Mouse (Mus musculus) 3134 (cell line): ENCODE measurements around the gene Cdhr4.

Experiments
- DNase-seq: peaks from one replicate; pipeline ENCODE4 v3.0.0-alpha.2; 2011; ENCODE audit warnings: low spot score; ENCODE audit not compliant: insufficient read length; ENCODE audit errors: extremely low read depth

The Cdhr4 gene

DNA sequence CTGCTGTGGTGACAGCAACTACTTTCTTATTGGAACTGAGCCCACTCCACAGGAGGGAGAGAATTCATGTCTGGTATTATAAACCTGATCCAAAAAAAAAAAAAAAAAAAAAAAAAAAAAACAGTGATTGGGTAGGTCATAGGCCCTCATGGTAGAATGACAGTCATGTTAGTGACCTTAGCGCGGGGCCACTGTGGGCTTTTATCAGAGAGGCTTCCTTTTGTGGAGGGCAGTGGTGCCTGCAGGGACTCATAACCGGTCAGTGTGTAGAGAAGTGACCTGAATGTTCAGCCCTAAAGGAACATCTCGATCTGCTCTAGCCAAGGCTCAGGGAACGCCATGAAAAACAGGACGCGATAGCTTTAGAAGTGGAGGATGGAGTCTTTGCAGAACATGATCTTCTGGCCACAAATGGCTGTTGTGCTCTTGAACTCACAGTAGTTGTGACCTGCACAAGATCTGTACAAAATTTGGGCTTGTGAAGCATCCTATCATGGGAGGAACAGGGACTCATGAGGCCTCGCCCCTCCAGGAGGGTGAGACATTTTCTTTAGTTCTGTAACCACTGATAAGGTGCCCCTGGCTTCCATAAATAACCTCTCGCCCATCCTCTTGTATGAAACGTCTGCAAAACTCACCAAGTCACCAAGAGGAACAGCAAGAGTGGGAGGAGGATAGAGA is 17.7 kb upstream of the Cdhr4 start:
- no peak for DNase-seq

DNA sequence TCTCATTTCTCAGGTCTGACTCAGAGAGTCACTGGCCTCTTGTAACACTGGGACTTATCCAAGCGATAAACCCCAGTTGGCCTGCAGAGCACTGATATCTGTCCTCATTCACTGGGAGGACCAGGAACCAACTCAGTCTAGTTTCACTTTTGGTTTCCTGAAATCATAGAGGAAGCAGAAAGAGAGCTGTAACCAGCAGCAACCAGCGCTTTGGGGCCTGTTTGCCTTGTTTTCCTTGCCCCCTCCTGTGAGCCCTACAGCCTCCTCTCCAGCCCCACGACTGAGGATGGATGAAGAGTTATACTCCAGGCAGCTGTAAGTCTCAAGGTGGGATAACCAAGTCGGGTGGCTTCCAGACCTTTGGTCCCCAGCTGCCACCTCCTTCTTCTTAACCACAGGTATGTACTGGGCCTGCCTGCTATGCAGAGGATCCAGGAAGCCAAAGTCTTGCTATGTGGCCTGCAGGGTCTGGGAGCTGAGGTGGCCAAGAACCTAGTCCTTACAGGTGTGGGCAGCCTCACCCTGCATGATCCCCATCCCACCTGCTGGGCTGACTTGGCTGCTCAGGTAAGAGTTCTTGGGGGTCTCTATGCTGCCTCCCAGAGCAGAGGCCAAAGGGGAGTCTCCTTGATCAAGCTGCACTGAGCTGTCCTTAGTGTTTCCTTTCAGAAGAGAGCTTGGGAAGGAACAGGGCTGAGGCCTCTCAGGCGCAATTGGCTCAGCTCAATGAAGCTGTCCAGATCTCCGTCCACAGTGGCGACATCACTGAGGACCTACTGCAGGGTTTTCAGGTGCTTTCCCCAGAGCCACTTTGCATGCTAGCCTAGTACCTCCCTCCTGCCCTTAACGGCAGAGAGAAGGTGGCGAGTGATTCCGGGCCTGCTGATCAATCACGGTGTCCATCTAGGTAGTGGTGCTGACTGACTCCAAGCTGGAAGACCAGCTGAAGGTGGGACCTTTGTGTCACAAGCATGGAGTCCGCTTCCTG is 16.6 kb upstream of the Cdhr4 start, which contains the start of gene Uba7:
Gene Uba7, plus strand, starts transcription at position 107 of the 988 bp plus-strand sequence.
- peak; percentile 65 for DNase-seq

DNA sequence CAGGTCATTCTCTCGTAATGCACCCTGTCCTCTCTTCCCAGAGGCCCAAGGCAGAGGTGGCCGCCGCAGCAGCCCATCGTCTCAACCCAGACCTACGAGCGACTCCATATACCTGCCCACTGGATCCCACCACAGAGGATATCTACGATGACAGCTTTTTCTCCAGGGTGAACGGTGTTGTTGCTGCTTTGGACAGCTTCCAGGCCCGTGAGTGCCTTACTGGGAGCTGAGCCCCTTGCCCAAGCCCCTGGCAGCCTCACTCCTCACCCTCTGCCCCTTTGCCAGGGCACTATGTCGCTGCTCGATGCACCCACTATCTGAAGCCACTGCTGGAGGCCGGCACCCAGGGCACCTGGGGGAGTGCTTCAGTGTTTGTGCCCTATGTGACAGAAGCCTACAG is 13.5 kb upstream of the Cdhr4 start:
- no peak for DNase-seq

DNA sequence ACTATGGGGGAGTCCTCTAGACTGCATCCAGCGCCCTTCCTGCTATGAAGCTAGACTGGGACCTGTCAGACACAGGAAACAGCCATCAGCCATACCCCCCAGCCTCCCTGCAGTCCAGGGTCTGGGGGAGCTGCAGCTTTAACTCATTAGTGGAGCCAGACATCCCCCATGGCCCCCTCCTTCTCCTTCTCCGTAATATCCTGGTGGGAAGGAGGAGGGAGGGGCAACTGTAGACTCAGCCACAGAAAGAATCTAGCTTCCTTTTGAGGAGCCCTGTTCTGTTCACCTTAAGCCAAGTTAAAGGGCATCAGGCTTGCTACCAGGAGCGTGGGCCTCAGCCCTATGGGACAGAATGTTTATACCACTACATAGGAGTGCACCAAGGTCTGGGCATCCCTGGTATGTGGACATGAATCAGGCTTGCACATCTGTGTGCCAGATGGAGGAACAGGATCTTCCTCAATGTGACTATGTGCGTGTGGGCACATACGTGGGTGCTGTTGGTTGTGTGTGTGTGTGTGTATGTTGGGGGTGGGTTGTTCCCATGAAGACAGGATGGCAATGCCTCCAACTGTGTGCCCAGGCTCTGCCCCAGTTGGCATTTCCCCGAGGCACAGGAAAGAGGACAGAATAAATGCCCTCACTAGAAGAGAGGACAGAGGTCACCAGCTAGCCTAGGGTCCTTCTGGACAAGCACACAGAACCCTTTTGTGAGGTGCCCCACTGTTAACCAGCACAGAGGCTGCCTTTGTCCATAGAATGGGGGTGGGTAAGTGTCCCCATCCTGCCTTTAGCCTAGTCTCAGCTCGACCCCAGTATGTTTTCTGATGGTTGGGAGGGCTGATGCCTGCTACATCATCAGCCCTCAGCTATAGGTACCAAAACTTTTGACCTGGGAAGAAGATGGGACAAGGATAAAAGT is 10.4 kb upstream of the Cdhr4 start:
- no peak for DNase-seq

DNA sequence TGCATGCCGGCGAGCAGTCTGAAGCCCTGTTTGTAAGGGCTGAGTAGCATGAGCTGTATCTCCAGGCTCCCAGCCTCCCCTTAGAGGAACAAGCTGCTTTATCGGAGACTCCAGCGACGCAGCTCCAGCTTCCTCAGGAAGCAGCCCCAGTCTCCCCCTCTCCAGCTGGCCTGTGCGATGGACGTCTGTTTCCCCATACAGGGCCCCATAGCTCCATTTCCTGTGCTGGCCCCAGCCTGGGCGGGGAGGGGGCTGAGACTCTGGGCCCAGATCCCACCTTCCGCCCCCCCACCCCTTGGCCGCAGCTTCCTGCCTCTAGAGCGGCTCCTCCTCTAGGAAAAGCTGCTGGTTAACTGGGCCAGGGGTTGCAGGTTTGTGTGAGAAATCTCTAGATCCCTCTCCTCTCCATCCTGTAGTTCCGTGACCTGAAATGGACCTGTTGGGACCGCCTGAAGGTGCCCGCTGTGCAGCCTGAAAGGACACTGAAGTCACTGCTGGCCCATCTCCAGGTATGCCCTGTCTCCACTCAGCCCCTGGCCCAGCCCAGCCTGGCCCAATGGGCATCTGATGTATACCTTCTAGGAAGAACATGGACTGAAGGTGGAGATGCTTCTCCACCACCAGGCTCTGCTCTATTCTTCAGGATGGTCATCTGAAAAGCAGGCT is 9.5 kb upstream of the Cdhr4 start, which contains the start of gene Gm20661:
Gene Gm20661, plus strand, starts transcription at position 378 of the 666 bp plus-strand sequence.
- DNase-seq = no peak

DNA sequence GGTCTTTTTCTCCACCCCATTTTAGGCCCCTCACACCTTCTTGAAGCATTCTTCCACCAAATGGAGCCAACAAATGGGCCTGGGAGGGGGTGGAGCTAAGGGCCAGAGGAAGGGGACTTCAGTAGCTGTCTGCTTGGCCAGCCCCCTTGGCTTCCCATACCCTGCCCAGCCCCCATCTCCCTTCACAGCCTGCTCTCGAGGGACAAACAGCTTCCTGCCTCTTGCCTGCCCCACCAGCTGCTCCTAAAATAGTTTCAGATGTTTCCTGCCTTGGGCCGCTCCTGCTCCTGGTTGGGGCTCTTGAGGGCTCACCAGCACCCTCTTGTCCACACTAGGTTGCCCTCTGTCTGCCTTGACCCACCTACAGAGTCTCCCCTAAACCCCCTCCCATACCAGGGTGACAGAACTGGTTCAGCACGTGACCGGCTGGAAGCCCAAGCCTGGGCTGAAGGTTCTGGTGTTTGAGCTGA is 8.8 kb upstream of the Cdhr4 start:
- no peak for DNase-seq

DNA sequence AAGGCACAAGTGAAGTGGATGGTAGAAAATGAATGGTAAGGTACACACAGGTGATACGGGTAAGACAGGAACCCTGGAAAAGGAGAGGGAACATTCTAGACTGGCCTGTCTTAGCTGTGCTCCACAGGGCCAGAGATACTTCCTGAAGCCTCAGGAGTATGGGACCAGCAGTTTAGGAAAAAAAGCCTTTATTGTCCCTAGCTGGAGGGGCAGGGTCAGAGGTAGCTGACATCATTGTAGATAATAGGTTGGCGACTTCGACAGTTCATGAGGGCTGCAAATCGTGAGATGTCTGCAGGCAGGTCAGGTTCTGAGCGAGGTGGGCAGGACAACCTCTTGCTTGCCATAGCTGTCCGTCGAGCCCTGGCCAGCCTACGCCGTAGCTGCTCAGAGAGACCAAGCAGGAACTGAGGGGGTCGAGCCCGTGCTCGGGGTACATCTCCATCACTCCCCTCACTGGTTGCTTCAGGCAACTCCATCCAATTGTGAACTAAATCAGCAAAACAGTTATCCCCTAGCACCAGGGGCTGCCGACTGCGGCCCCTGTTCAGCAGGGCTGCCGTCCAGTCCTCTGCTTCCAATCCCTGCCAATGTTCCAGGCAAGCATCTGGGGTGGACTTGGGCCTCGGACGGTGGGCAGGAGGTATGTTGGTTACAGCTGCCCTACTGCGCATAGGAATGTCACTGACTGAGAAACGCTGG is 8.1 kb upstream of the Cdhr4 start:
- no peak for DNase-seq

DNA sequence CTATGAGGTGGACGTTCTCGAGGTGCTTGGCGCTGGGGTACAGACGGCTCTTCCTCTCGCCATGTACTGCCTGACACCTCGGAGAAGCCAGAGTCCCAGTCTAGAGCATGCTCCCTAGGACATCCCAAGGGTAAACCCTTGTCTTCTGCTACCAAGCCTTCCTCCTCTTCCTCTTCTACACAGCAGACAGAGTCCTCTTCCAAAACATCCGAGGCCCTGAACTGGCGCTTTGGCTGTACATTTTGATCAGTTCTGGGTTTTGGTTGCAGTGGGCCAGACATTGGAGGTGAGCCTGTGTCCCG is 7.6 kb upstream of the Cdhr4 start:
- no peak for DNase-seq

DNA sequence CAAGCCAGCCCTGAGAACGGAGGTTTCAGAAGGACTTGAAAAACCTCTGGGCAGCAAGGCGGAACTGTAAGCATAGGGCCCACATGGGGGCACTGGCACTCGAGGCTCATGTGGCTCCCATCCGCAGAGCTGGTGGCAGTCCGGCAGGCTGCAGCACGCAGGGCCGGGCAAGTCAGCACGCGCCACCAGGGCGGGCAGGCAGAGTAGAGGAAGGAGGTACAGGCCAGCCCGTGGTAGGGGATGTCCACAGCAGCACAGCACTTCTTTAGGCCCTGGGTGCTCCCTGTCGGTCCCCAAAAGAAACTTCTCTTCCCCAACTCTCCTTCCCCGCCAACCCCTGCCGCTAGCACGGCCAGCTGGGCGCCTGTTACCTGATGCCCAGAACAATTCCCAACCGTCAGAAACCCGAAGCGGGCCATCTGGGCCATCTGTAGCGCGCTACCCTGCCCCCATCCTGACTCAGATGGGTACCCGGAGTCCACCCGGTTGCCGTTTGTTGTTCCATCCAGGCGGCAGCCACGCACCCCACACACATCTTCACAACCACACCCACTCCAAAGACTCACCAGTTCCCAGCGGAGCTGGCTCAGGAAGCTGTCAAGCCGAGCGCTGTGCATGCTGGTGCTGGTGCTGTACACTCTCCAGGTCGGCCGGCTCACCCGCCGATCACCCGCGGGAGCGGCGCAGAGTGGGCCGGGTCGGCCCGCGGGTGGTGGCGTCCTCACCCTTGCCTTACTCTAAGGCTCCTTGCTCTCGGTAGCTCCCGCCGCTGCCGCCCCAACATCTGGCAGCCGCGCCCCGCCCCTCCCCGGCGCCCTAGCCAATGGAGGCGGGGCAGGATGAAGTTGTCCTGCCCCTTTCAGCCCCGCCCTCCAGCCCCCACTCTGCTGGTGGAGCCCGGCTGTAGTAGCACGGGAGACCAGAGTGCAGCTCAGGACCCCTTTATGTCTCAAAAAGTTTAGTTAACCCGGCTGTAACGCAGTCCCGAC is 6.9 kb upstream of the Cdhr4 start, which contains the start of gene Inka1:
Gene Inka1, minus strand, starts transcription at position 749 of the 989 bp plus-strand sequence.
- peak; percentile 93 for DNase-seq

DNA sequence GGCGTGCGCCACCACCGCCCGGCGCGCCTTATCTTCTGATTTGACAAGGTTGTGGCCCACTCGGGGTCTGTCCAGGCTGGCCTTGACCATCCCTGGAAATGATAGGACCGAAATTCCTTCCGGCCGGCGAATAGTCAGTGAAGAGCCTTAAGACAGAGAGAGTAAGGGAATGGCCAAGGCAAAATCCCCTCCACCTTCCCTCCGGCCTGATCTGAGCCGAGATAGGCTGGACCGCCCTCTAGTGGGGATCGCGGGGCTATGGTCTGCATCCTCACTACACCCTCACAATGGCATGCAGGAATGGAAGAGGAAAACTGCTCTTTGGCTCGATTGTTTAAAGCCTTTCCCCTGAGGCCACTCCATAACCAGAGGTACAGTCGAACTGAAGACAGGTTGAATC is 5.9 kb upstream of the Cdhr4 start:
- peak; percentile 62 for DNase-seq

DNA sequence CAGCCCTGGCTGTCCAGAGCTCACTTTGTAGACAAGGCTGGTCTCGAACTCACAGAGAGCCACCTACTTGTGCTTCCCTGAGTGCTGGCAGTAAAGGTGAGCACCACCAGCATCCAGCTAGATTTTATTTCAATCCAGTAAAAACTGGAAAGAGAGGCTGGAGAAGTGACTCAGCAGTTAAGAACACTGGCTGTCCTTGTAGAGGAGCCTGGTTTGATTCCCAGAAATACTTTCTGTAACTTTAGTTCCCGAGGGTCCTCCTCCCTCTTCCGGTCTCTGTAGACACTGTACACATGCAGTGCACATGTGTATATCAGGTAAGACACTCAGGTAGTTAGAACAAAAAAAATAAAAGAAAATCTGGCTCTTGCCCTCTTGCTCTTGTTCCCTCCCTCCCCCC is 4.3 kb upstream of the Cdhr4 start:
- no peak for DNase-seq

DNA sequence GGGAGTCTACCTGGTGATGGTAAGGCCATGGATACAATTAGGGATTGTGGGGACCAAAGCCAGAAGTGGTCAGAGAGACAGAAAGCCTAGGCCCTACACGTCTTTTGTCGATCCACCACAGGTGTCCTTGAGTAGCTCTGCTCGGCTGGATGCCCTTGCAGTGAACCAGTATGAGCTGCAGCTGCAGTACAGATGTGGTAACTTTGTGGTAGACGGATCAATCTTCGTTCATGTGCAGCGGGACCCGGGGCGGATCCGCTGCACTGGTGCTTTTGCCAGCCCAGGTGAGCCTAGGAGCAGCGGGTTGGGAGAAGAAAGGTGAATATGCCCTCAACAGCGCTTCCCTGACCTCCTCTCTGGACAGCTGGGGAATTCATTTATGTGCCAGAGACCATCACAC is 716 bp downstream of the Cdhr4 start:
- no peak for DNase-seq

DNA sequence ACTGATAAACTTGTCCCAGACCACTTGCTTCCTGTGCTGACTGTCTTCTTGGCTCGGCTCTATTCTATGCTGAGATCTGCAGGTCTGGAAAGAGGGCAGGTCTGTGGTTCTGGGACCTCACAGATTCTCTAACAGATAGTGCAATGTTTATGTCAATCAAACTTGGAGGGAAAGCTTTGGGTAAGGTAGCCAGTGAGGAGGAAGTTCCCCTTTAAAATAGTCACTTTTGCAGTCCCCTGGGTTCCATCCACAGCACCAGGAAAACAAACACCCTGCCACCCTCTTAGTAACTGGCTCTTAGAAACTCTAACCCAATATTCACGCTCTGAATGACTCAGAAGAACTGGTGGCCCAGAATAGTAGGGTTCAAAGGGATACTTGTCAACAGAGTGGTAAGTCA is 2.2 kb downstream of the Cdhr4 start:
- DNase-seq = no peak

DNA sequence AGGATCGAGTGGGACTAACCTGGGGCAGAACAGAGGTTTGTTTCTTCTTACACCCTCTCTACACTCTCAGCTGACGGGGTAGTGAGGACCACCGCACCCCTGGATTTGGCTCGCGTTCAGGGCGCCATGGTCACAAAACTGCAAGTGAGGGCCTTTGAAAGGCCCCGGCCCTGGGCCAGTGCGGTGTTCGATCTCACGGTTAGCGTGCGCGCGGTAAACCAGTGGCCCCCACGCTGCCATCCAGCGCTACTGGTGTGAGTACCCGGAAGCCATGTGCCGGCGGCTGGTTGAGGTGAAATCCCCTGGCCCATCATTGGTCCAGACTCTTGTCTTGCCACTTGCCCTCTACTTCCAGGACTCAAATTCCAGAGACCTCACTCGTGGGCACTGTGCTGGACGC is 3.2 kb downstream of the Cdhr4 start:
- no peak for DNase-seq

DNA sequence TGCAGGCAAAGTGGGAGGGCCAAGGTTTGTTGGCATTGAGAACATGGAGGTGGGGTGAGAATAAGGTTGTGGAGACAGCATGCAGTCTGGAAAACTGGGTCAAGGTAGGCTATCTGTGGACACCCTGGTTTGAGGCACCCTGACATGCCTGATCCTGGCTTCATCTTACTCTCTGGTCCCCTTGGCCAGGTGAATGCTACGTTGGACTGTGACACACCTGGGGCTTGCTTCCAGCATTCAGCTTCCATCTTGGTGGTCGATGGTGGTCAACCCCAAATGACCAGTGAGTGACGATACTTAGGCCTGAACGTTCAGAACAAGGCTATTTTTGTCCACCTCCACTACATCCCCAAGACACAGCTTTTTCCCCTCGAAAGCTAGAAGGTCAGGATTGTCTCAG is 3.8 kb downstream of the Cdhr4 start, which contains the start of gene Gm20662:
Gene Gm20662, plus strand, starts transcription at position 301 of the 400 bp plus-strand sequence.
- DNase-seq = no peak

DNA sequence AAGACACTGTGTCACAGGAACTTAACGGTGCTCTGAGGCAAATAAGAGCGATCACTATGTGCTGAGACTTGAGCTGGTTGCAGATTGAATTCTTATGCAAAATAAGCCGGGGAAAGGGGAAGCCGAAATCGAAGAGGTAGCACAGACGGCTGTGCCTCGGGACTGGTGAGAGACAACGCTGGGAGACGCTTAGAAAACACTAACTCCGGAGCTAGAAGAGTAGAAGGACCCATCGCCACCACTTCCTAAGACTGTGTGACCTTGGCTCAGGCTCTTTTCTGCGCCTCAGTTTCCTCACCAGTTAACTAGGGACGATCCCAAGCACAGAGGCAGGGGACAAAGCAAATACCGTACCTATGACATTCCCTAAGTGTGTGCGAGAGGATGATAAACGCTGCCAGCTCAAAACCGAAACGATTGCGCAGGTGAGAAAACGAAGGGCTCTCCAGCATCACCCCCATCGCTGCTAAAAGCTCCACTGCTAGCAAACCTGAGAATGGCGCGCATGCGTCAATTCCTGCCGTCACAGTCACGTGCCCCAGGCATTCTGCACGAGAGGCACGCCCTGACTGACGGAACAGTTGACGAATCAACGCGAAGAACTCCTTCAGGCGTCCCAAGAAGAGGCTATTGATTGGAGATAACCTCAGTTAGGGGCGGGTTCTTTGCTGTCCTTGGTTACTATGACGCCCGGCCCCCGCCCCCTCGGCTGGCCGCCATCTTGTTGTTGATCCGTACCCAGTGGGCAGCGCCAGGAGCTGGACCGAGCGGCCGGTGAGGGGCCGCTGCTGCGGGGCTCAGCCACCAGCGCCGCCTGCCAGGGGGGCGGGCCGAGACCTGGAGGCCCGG is 9.8 kb downstream of the Cdhr4 start, which contains the start of gene Ip6k1:
Gene Ip6k1, plus strand, starts transcription at position 580 of the 849 bp plus-strand sequence.
- DNase-seq = peak; percentile 96
